Mouse (Mus musculus): ENCODE results near the gene Kif28.

Kif28 gene

GRCm38 (mm10) chr1:179645980-179646268 lies 99.1 kb downstream of the Kif28 start:
- no peak for DNase-seq (ENCODE audit: extremely low read depth, low read depth)
